14 mouse cellular contexts compared by ENCODE assay signal in genomic region chr7:106725654-106726053, GRCm38 (mm10). TPM values are rescaled to one million over a fixed set of nuclear protein-coding genes. Genes with fewer than 3 reads are reported as not detected.
"Had no signal": no experiment of that assay in that cellular context is flagged by ENCODE, and none has a peak within 500 bp of the region (broad histone marks: within the 10 kb centered on the region; RNA-seq: fewer than 3 reads in every experiment).

No protein-coding gene starts in this region.

RNA-seq across cellular contexts. Expression of gene Olfr695, which starts 9.5 kb away (rescaled TPM):
- total RNA-seq: neutrophil, adult 5-6 weeks had no signal
- polyA plus RNA-seq: neural tube, embryonic 13.5 days; neural tube, embryonic 14.5 days; neural tube, embryonic 15.5 days; small intestine, adult 2 months; spleen, adult 2 months; stomach, embryonic 14.5 days; stomach, embryonic 15.5 days; stomach, embryonic 16.5 days; stomach, postnatal 0 days; testis, adult 2 months; thymus, adult 2 months; thymus, postnatal 0 days; urinary bladder, adult 2 months had no signal

RNA-seq across cellular contexts. Expression of gene Olfr697, which starts 16.6 kb away (rescaled TPM):
- total RNA-seq: neutrophil, adult 5-6 weeks had no signal
- polyA plus RNA-seq: neural tube, embryonic 13.5 days; neural tube, embryonic 14.5 days; neural tube, embryonic 15.5 days; small intestine, adult 2 months; spleen, adult 2 months; stomach, embryonic 14.5 days; stomach, embryonic 15.5 days; stomach, embryonic 16.5 days; stomach, postnatal 0 days; thymus, adult 2 months; thymus, postnatal 0 days; urinary bladder, adult 2 months had no signal

RNA-seq across cellular contexts. Expression of gene Olfr698, which starts 29.5 kb away (rescaled TPM):
- total RNA-seq: neutrophil, adult 5-6 weeks had no signal
- polyA plus RNA-seq: neural tube, embryonic 13.5 days; neural tube, embryonic 14.5 days; neural tube, embryonic 15.5 days; small intestine, adult 2 months; spleen, adult 2 months; stomach, embryonic 14.5 days; stomach, embryonic 15.5 days; stomach, embryonic 16.5 days; stomach, postnatal 0 days; thymus, adult 2 months; thymus, postnatal 0 days; urinary bladder, adult 2 months had no signal

RNA-seq across cellular contexts. Expression of gene Olfr694, which starts 34.0 kb away (rescaled TPM):
- total RNA-seq: neutrophil, adult 5-6 weeks had no signal
- polyA plus RNA-seq: neural tube, embryonic 13.5 days; neural tube, embryonic 14.5 days; neural tube, embryonic 15.5 days; small intestine, adult 2 months; spleen, adult 2 months; stomach, embryonic 14.5 days; stomach, embryonic 15.5 days; stomach, embryonic 16.5 days; stomach, postnatal 0 days; testis, adult 2 months; thymus, adult 2 months; thymus, postnatal 0 days; urinary bladder, adult 2 months had no signal

RNA-seq across cellular contexts. Expression of gene Olfr693, which starts 45.3 kb away (rescaled TPM):
- total RNA-seq: neutrophil, adult 5-6 weeks had no signal
- polyA plus RNA-seq: neural tube, embryonic 13.5 days; neural tube, embryonic 14.5 days; neural tube, embryonic 15.5 days; small intestine, adult 2 months; spleen, adult 2 months; stomach, embryonic 14.5 days; stomach, embryonic 15.5 days; stomach, embryonic 16.5 days; stomach, postnatal 0 days; thymus, adult 2 months; thymus, postnatal 0 days; urinary bladder, adult 2 months had no signal
